Mouse (Mus musculus) ES-E14 (cell line): ENCODE results near the gene Ybey.

Experiments used
- CHD2 ChIP-seq: IDR thresholded peaks from 2 replicates; pipeline ENCODE4 v1.6.1; 2014; ENCODE audit warnings: mild to moderate bottlenecking, low read depth, low read length, inconsistent platforms
- HCFC1 ChIP-seq: IDR thresholded peaks from 2 replicates; pipeline ENCODE4 v1.6.1; 2012; ENCODE audit warnings: low read length, inconsistent platforms, borderline replicate concordance; ENCODE audit not compliant: insufficient read depth
- MAFK ChIP-seq: IDR thresholded peaks from 2 replicates; pipeline ENCODE4 v1.6.1; 2014; ENCODE audit warnings: mild to moderate bottlenecking, low read depth, low read length, inconsistent platforms; ENCODE audit not compliant: insufficient read depth
- ZC3H11A ChIP-seq: IDR thresholded peaks from 2 replicates; pipeline ENCODE4 v1.6.1; 2012; ENCODE audit warnings: low read depth, mild to moderate bottlenecking, inconsistent platforms, low read length, borderline replicate concordance
- ZNF384 ChIP-seq: IDR thresholded peaks from 2 replicates; pipeline ENCODE4 v1.6.1; 2012; ENCODE audit warnings: low read depth, low read length, inconsistent platforms

DNA sequence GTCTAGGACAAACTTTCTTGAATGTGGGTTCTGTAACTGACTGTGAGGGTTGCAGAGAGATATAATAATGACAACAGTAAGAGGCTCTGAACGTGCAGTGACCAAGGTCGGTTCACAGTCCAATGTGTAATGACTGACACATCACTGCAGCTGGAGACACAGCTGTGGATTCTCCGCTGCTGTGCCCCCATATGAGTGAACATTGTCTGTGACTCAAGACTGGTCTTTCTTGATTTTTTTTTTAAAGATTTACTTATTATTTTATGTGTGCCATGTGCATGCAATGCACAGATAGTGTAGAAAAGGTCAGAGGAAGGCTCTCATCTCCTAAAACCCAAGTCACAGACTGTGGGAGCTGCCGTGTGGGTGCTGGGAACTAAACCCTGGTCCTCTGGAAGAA lies 28.6 kb upstream of the Ybey start:
- TF ChIP-seq CHD2 (no peak), MAFK (no peak), ZNF384 (no peak), ZC3H11A (no peak), HCFC1 (no peak)
